9 mouse cellular contexts compared by ENCODE assay signal in the genomic region with DNA sequence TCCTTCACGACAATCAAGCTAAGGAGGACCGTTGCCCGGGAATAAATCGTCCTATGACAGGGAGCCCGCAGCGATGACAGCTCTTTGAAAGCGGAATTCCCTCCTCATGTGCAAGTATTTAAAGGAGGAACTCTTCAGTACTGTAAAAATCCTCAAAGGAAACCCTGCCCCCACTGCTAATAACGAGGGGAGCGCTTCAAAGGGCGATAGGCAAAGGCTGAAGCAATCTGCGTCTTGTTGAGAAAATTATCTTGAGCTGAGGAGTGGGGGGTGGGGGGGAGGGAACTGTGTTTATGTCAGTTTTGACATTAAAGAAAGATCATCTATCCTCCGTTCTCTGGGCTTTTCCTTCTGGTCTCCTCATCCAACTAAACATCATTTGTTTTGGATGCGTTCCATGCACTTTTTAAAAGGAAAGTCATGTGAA.
DNase-seq lines count a peak whose midpoint lies in the region; ATAC-seq lines count a peak whose summit lies in the region.
"Had no signal": no experiment of that assay in that cellular context is flagged by ENCODE, and none has a peak within 500 bp of the region (broad histone marks: within the 10 kb centered on the region; RNA-seq: fewer than 3 reads in every experiment).

No protein-coding gene starts in this region.

- H3K9ac ChIP-seq in forebrain, embryonic 13.5 days: no peak overlapping the region
- no peak overlapping the region for H3K9ac ChIP-seq in limb, embryonic 11.5 days (ENCODE audit: low read length)
- H3K9ac ChIP-seq in neural tube, embryonic 15.5 days (replicated peaks): no peak overlapping the region

- no peak overlapping the region for H3K4me3 ChIP-seq in forebrain, embryonic 13.5 days
- no peak overlapping the region for H3K4me3 ChIP-seq in limb, embryonic 11.5 days (ENCODE audit: low read depth, low read length)
- no peak overlapping the region for H3K4me3 ChIP-seq in neural tube, embryonic 15.5 days (replicated peaks)
- H3K4me3 ChIP-seq: heart, adult 2 months had no signal

- DNase-seq in kidney, postnatal 4 days: peak; percentile 28 to 44
- no peak for DNase-seq in kidney, adult 18-20 months
- peak; percentile 44 for DNase-seq in limb, embryonic 11.5 days (ENCODE audit: low spot score)
- DNase-seq in urinary bladder, adult 18-20 months (ENCODE audit: low spot score in 2 of 2): no peak
- no peak for DNase-seq in cerebellum, adult 8-10 months
- DNase-seq: right cerebral cortex, adult 18-20 months had no signal

- no peaks in the 10 kb centered on the region for H3K36me3 ChIP-seq in forebrain, embryonic 13.5 days (ENCODE audit: poor library complexity, severe bottlenecking)
- H3K36me3 ChIP-seq in limb, embryonic 11.5 days (ENCODE audit: control insufficient read depth, insufficient read depth, low read length): no peaks in the 10 kb centered on the region
- no peaks in the 10 kb centered on the region for H3K36me3 ChIP-seq in neural tube, embryonic 15.5 days

- no peak for ATAC-seq in forebrain, embryonic 13.5 days
- no peak for ATAC-seq in limb, embryonic 11.5 days (ENCODE audit: insufficient number of reproducible peaks, low FRiP score, low TSS enrichment, low read depth)
- ATAC-seq in neural tube, embryonic 15.5 days (ENCODE audit: low FRiP score): no peak

- WGBS in forebrain, embryonic 13.5 days: 43% methylated on average over 13 of the region's 13 CpGs
- WGBS in limb, embryonic 11.5 days: 11% methylated on average over 13 of the region's 13 CpGs
- 25% methylated on average over 13 of the region's 13 CpGs for WGBS in neural tube, embryonic 15.5 days

- no peak overlapping the region for H3K27ac ChIP-seq in forebrain, embryonic 13.5 days
- H3K27ac ChIP-seq in limb, embryonic 11.5 days (replicated peaks; ENCODE audit: low read depth, low read length): no peak overlapping the region
- no peak overlapping the region for H3K27ac ChIP-seq in neural tube, embryonic 15.5 days (replicated peaks)
- H3K27ac ChIP-seq: heart, adult 2 months had no signal

- peaks cover 14% of the 10 kb centered on the region for H3K4me1 ChIP-seq in forebrain, embryonic 13.5 days
- peaks cover 6% of the 10 kb centered on the region; the same call in 1 of the 2 replicates for H3K4me1 ChIP-seq in limb, embryonic 11.5 days (ENCODE audit: control insufficient read depth, insufficient read depth, low read length)
- H3K4me1 ChIP-seq in neural tube, embryonic 15.5 days: peaks cover 4% of the 10 kb centered on the region; the same call in 1 of the 2 replicates

- H3K4me2 ChIP-seq in forebrain, embryonic 13.5 days: peak overlapping the region; percentile 34
- H3K4me2 ChIP-seq in limb, embryonic 11.5 days (ENCODE audit: low read depth, severe bottlenecking): no peak overlapping the region
- H3K4me2 ChIP-seq in neural tube, embryonic 15.5 days: peak overlapping the region; percentile 9; the same call in 1 of the 2 replicates

- no peaks in the 10 kb centered on the region for H3K9me3 ChIP-seq in forebrain, embryonic 13.5 days (replicated peaks)
- H3K9me3 ChIP-seq in limb, embryonic 11.5 days (ENCODE audit: control insufficient read depth, low read length): no peaks in the 10 kb centered on the region
- H3K9me3 ChIP-seq in neural tube, embryonic 15.5 days (replicated peaks): no peaks in the 10 kb centered on the region

- no peaks in the 10 kb centered on the region for H3K27me3 ChIP-seq in forebrain, embryonic 13.5 days
- H3K27me3 ChIP-seq in limb, embryonic 11.5 days (ENCODE audit: control insufficient read depth, insufficient read depth, low read length): no peaks in the 10 kb centered on the region
- H3K27me3 ChIP-seq in neural tube, embryonic 15.5 days (replicated peaks): no peaks in the 10 kb centered on the region; the same call in 1 of the 2 replicates

Comparison
In these comparisons a context has a peak if more than half of its experiments do, and no peak if none do; other contexts are left out.
1. DNase-seq: peak in kidney, postnatal 4 days (2 of 2) and limb, embryonic 11.5 days (single experiment); none in kidney, adult 18-20 months (single experiment), urinary bladder, adult 18-20 months (0 of 2) and cerebellum, adult 8-10 months (single experiment).